Mouse (Mus musculus) urinary bladder, postnatal 4 days (tissue): ENCODE measurements at regions not wholly inside any gene's neighbourhood (a gene's known extent, or its start where the extent isn't known, plus 50 kb on each side); places are given as distances from the start of the nearest gene placed in this dataset.
A peak's percentile ranks its signal among the peaks of the same experiment; 100 is the strongest.

Experiments used
- DNase-seq, 2 experiments: peaks; one replicate each; pipeline ENCODE4 v3.0.0; 2021 to 2022; ENCODE audit warnings: low spot score in 2 of 2

GRCm38 (mm10) chr6:117276850-117277249, 108.5 kb downstream of the Cxcl12 start:
- peak in 1 of 2 experiments; percentile 32 for DNase-seq

- DNase-seq, result peak in 1 of 2 experiments; percentile 44
Observed at GRCm38 (mm10) chr6:117279297-117279696, 111.0 kb downstream of the Cxcl12 start.

- peak in 1 of 2 experiments; percentile 49 for DNase-seq
Observed at GRCm38 (mm10) chr6:117279786-117280411, 111.6 kb downstream of the Cxcl12 start.

GRCm38 (mm10) chr6:117280911-117281310, 112.6 kb downstream of the Cxcl12 start:
- peak in 1 of 2 experiments; percentile 29 for DNase-seq

- DNase-seq, result peak in 1 of 2 experiments; percentile 30
Observed at GRCm38 (mm10) chr6:117283616-117284015, 115.3 kb downstream of the Cxcl12 start.

GRCm38 (mm10) chr6:117284376-117285106, 116.2 kb downstream of the Cxcl12 start:
- no peak for DNase-seq

GRCm38 (mm10) chr6:117287396-117287795, 119.1 kb downstream of the Cxcl12 start:
- DNase-seq, result peak in 1 of 2 experiments; percentile 12

- peak in 1 of 2 experiments; percentile 34 for DNase-seq
Observed at GRCm38 (mm10) chr6:117293780-117294465, 125.6 kb downstream of the Cxcl12 start.

GRCm38 (mm10) chr6:117297918-117298317, 129.6 kb downstream of the Cxcl12 start:
- no peak for DNase-seq

GRCm38 (mm10) chr6:117299503-117300288, 131.4 kb downstream of the Cxcl12 start:
- DNase-seq, result no peak

- no peak for DNase-seq
Observed at GRCm38 (mm10) chr6:117303361-117303760, 135.0 kb downstream of the Cxcl12 start.

- no peak for DNase-seq
Observed at GRCm38 (mm10) chr6:117305736-117306250, 137.5 kb downstream of the Cxcl12 start.

- no peak for DNase-seq
Observed at GRCm38 (mm10) chr6:117308636-117309035, 140.3 kb downstream of the Cxcl12 start.

- DNase-seq, result no peak
Observed at GRCm38 (mm10) chr6:117312891-117313781, 144.8 kb downstream of the Cxcl12 start.

- no peak for DNase-seq
Observed at GRCm38 (mm10) chr6:117313944-117314566, 145.7 kb downstream of the Cxcl12 start.

GRCm38 (mm10) chr6:117323301-117323700, 155.0 kb downstream of the Cxcl12 start:
- no peak for DNase-seq

GRCm38 (mm10) chr6:117323850-117324249, 155.5 kb downstream of the Cxcl12 start:
- no peak for DNase-seq

GRCm38 (mm10) chr6:117326835-117327775, 158.8 kb downstream of the Cxcl12 start:
- no peak for DNase-seq
